Mouse (Mus musculus) adrenal gland, adult 8-10 months (tissue): ENCODE data around the gene Col4a2. TPM values are rescaled to one million over a fixed set of nuclear protein-coding genes. Genes with fewer than 3 reads are reported as not detected.

Experiments used
- DNase-seq: peaks from one replicate; pipeline ENCODE4 v3.0.0; 2022
- total RNA-seq, 4 experiments: library from RNA; stranded (reverse); gene quantifications; 2 replicates each; pipeline ENCODE4 v1.2.4; 2022

The Col4a2 gene
- total RNA-seq, 4 experiments from 2014 or later, result 122 to 162 (median 137) TPM

DNA sequence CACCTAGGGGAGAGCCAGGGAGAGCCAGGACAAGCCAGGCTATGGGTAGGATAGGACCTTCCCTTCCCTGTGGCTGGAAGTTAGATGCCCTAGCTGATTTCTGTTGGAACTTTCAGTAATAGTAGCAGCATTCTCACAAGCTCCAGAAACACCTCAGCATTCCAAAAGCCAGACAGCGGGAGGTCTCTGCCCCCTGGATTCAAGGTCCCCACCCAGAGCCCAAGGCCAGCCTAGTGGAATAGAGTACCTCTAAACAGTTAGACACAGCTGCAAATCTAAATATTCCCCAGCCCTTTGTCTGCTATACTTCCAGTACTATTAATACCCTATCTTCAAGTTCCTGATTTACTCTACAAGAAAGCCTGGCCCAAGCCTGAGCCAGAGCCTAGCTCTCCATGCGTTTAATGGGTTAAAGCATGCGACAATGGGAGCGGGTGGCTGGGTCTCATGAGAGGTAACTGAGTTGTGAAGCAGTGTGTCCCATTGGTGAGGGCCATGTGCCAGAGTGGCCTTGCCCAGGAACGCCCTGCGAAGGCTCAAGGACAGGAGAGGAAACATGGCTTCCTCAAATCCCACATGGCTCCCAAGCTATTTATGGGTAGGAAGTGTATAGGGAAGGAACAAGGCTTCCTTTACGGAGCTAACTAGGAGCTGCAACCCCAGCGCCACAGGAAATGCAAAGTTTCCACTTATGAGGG lies 15.3 kb upstream of the Col4a2 start:
- DNase-seq, result peak; percentile 58

- DNase-seq, result no peak
Measured at GRCm38 (mm10) chr8:11298531-11299316, 13.9 kb upstream of the Col4a2 start.

GRCm38 (mm10) chr8:11299317-11299602 lies 13.3 kb upstream of the Col4a2 start:
- no peak for DNase-seq

DNA sequence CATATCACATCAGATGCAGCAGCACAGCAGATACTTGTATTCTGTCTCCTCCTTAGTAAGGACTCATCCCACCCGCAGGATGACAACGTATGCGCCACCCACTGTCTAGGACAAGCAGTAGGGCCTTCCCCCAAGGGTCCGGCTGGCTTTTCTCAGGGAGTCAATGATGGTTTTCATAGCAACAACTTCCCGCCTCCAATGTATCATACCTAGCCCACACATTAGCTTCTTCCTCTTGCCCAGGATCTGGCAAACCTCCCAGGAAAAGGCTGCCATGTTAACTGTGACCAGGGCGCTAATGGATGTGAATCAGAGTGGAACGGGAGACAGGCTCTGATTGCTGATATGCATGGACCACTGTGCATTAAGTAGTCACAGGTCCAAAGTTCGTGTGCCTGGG lies 12.2 kb upstream of the Col4a2 start:
- no peak for DNase-seq

DNA sequence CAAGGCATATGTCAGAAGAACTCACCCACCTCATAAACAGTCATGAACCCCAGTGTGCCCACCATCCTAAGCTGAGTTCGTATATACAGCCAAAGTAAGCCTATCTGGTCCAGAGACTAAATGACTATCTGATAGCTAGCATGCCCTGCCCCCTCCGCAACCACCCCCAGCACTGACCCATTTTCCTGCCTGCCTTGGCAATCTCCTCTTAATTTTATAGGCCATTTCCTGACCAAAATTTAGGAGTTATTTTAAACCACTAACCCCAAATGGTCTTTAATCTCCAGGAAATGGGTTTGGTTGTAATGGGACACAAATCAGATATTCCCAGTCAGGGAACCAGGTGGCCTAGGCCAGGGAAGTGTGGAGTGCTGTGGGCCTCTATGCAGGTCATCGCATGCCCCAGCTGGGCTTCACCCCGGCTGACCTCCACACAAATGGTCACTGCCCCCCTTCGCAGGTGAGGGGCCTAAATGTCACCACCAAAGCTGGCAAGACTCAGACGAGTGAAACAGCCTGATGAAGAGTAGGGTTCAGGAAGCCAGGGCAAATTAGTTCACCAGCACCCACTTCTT lies 8.5 kb upstream of the Col4a2 start:
- no peak for DNase-seq

GRCm38 (mm10) chr8:11305539-11305938 lies 7.1 kb upstream of the Col4a2 start:
- DNase-seq, result no peak

DNA sequence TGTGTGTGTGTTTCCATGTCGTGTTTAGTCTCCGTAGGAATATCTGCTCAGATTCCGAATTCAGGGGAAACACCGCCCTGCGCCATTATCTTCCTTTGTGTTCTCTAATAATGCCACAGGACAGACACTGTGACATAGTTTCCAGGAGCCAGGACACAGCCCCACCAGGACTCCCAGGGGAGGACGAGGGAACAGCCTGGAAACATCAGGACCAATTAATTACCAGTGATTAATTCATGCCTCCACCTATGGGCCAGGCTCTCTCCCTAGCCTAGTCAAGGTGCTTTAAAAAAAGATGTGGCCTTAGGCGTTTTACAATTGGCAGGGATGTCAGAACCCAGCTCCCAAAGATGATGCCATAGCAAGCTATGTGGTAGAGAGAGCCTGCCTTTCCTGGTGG lies 5.2 kb upstream of the Col4a2 start:
- no peak for DNase-seq

- DNase-seq, result no peak
Measured at GRCm38 (mm10) chr8:11308570-11308998, 4.0 kb upstream of the Col4a2 start.

DNA sequence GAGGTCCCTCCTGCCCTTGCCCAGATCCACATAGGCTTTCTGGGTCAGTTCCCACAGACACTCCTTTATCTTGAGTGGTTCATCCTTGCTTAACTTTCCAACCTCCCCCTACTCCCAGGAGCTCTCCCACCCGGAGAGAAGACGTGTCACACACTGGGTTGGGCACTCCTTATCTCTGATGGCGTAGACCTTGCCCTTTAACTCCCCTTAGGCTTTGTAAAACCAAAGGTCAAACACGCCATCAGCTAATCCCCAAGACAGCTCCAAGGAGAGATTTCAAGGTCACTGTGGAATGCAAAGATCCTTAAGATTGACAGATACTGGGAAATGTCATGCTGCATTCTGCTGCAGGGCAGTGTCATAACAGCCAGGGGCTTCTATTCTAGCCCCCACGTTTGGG lies 3.4 kb upstream of the Col4a2 start:
- DNase-seq, result no peak

DNA sequence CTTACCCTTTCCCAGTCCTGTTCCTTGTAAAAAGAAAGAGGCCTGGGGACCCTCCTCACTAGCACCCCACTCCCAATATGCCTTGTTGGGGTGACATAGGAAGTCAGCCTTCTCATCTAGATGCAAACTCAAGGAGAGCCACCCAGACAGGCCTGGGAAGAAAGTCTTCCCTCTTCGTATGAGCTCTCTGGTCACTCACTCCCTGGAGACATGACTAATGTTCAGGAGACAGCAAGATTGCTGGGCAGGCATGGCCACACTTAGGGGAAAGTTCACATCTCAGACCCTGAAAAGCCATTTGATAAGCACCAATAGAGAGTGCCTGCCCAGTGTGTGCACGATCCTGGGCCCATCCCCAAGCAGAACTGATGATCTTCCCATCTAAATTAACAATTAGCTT lies 2.6 kb upstream of the Col4a2 start:
- no peak for DNase-seq

- DNase-seq, result no peak
Measured at GRCm38 (mm10) chr8:11311681-11312348, 790 bp upstream of the Col4a2 start.

DNA sequence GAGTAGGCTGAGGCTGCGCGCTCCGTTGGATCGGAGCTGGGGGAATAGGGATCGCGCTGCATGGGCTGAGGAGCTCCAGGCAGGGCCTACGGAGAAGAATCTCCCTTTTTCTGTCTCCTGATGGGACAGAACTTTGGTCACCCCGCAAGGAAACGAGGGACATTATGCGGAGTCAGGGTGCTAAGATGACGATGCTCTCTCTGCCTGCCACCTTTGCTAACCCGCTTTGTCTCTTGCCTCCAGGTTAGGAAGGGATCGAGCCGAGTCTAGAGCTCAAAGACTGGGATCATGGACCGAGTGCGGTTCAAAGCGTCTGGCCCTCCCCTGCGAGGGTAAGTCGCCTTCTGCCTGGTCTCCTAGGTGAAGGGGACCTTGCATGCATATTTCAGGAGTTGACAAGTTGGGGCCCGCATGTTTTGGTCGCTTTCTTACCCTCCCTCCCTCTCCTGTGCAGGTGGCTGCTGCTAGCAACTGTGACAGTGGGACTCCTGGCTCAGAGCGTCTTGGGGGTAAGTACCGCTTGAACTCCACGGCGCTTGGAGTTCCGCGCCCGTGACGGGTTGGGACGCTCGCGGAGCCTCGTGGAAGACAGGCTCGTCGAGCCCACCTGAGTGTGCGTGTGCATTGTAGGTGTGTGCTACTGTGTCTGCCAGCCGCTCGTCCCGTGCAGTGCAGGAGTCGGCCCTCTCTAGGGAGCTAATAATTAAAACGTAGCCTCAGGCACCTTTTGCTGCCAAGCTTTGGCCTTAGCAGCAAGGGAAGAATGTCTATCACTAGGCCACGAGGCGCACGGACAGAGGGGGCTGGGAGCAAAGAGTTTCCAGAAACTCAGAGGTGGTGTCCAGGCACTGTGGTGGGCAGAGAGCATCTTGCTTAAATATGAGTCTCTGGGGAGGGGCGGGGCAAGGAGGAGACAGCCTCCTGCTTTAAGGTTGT lies 839 bp downstream of the Col4a2 start:
- no peak for DNase-seq

DNA sequence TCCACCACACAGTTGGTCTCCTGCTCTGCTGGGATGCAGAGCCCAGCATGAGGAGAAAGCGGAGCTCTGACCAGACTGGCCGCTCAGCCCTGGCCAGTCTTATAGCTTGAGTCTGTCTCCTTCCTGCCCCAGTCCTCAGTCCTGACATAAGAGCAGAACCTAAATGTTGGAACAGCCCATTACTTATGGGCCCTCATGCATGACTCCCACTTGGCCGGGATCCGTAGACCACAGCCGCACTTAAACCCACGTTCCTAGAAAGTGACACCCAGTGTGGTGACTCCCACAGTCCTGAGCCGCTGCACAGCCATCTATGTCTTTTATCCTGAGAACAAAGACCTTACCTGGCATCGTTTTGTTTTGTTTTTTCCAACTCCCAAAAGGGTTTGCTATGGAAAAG lies 2.0 kb downstream of the Col4a2 start:
- no peak for DNase-seq

DNA sequence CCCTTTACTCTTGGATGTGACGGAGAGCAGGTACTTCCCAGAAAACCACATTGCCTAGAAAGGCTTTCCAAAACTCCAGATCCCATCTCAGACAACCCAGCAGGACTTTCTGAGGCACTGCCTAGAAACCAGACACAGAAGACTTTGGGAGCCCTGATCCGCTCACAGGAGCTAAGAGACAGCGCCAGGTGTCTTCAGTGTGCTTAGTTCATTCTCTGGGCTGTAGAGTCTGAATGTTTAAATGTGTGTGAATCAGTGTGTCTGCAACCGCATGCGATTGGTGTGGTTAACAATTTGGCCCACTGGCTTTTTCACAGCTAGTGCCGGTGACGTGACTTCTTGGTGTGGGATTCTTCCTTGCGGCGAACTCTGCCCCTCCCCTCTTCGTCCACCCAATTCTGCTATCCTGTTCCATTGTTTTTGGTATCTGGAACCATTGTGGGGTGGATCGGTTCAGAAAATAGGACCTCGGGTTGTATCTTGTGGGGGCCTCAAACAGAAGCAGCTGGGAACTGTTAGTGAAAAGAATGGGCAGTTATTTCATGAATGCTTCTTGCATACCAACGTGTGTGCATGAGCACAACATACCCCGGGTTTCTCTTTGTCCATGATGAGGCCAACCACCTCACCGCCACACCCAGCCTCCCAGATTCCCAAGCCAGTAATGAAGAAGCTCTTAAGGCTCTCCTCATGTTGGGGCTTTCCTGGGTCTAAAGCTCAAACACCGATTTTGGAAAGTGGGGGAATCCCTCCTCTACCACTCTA lies 2.8 kb downstream of the Col4a2 start:
- DNase-seq, result no peak

DNA sequence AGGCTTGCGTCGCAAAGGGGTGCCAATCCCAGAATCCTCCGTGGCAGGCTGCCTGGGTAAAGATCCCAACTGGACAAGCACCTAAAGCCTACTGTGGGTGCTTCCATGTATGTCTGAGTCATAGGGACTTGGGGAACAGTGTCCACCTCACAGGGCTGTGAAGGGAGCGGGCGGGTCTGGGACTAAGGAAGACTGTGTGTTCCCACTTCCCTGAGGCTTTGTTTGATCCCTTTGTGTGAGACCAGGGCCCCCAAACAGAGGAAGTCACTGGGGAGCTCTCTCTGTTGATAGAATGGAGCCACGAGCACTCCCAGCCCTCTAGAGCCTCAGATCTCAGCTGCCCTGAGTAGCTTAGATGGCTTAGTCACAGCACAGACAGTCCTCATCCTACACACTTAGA lies 3.5 kb downstream of the Col4a2 start:
- DNase-seq, result no peak

DNA sequence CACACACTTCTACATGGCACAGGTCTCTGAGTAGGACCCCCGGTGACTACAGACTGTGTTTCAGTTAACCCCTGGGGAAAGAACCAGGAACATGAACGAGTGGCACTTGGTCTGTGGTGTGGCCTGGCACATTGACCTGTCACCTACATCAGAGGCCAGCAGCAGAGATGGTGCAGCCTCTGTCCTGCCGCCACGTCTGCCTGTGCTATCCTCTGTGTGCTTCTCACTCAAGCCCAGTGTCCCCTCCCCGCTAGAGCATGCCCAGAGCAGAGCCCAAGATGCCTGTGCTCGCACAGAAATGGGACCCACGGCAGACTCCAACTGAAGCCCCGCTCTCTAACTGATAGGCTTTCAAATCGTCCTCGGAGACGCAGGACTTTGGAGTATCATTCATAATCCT lies 6.8 kb downstream of the Col4a2 start:
- DNase-seq, result no peak

DNA sequence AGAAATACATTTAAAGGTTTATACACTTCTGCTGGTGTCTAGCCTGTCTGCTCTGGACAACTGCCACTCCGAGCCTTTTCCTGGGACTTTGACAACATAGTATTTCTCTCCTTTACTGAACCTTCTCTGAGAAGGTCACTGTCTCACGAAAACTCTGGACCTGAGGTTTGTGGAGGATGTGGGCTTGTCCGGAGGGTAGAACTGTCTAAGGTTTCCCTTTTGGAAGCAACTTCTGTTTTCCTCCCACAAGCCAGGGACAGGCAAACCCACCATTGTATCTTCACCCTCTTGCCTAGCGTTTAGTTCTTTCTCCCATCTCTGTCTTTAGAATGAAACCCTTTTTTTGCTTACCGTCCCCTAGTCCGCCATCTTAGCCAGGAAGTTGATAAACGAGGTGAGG lies 9.2 kb downstream of the Col4a2 start:
- no peak for DNase-seq

- no peak for DNase-seq
Measured at GRCm38 (mm10) chr8:11322724-11323585, 10.3 kb downstream of the Col4a2 start.

DNA sequence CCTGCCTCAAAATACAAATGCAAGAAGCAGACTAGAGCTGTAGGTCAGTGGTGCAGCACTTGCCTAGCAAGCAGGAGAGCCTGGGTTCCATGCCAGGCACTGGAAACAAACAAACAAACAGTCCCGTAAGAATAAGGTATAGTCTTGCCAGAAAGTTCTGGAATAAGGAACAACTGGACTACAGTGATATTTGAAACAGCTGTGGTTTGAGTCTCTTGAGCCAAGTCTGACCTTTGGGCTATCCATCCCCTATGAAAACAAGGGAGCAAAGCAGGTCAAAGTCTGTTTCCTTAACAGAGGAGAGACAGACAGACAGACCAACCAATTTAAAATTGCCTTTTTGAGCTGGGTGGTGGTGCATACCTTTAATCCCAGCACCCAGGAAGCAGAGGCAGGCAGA lies 11.1 kb downstream of the Col4a2 start:
- DNase-seq, result no peak

DNA sequence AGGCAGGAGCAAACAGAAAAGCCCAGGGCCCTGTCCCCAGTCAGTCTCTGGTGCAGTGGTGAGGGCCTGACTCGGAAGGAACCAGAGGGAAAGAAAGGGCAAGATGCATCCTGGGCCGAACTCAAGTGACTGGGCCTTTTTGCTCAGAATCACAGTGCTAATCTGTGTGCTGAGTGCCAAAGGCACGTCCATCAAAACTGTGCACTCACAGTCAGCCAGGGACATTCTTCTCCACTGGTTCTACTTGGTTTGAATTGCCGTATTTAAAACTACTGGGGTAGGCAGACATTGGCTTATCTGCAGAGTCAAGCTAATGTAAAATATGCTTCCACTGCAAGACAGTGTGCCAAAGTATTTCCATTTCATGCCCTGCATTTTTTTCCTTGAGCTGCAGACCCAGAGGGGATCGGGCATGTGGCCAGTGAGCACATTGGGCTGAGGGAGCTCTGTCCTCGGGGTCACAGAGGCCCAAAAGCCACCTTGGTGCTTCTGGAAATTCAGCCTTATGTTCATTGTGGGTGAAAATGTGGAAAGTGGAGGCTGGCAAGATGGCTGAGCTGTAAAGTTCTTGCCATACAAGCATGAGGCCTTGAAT lies 12.3 kb downstream of the Col4a2 start:
- DNase-seq, result no peak
